Mouse (Mus musculus) neural tube, embryonic 14.5 days (tissue): Measurements from ENCODE around the gene Tmem145. TPM values are rescaled to one million over a fixed set of nuclear protein-coding genes. Genes with fewer than 3 reads are reported as not detected.

Source experiments
- ATAC-seq: fragments of 200-750 bp; cut with Nextera tagmentation; 2 replicates; pipeline ENCODE4 v1.8.0; 2017; ENCODE audit warnings: low read depth, mild to moderate bottlenecking, moderate TSS enrichment, moderate library complexity
- H3K27ac ChIP-seq: fragments of 300-500 bp; sonication (generic); 2 replicates; pipeline ENCODE4 v1.5.1; 2014; ENCODE audit warnings: low read depth, mild to moderate bottlenecking, control low read depth, low read length, moderate library complexity, mixed read lengths
- H3K27me3 ChIP-seq: fragments of 300-500 bp; sonication (generic); 2 replicates; pipeline ENCODE4 v1.6.1; 2014; ENCODE audit warnings: low read length; ENCODE audit not compliant: control insufficient read depth, insufficient read depth
- H3K36me3 ChIP-seq: fragments of 300-500 bp; sonication (generic); 2 replicates; pipeline ENCODE4 v1.6.1; 2014; ENCODE audit warnings: low read length, mixed read lengths; ENCODE audit not compliant: control insufficient read depth, insufficient read depth
- H3K4me1 ChIP-seq: fragments of 300-500 bp; sonication (generic); 2 replicates; pipeline ENCODE4 v1.6.1; 2014; ENCODE audit warnings: low read length; ENCODE audit not compliant: control insufficient read depth, insufficient read depth
- H3K4me2 ChIP-seq: fragments of 300-500 bp; sonication (generic); 2 replicates; pipeline ENCODE4 v1.6.1; 2014; ENCODE audit warnings: mild to moderate bottlenecking, low read depth, low read length, control low read depth
- H3K4me3 ChIP-seq: fragments of 300-500 bp; sonication (generic); 2 replicates; pipeline ENCODE4 v1.5.1; 2014; ENCODE audit warnings: low read depth, low read length, control low read depth, mixed read lengths
- H3K9ac ChIP-seq: fragments of 300-500 bp; sonication (generic); replicated peaks from 2 replicates; pipeline ENCODE4 v1.6.1; 2014; ENCODE audit warnings: low read depth, mild to moderate bottlenecking, control low read depth, low read length, mixed read lengths
- H3K9me3 ChIP-seq: fragments of 300-500 bp; sonication (generic); 2 replicates; pipeline ENCODE4 v1.6.1; 2016; ENCODE audit warnings: low read length; ENCODE audit not compliant: control insufficient read depth
- WGBS: fragments of 180-500 bp; shearing (Covaris S2); extraction: QIAGEN DNeasy Blood & Tissue Kit; methylation state at CpG from one replicate; pipeline ENCODE4 v1.1.7; 2014; 5-methylcytosine and 5-hydroxymethylcytosine counted together
- polyA plus RNA-seq: library from polyadenylated mRNA; unstranded; fragments of >200 nt; fragmentation: Nextera tagmentation; extraction: Ambion mirVana; gene quantifications from 2 replicates; pipeline ENCODE4 v1.2.1, GENCODE M21; 2014

Tmem145 gene
- polyA plus RNA-seq, 1 experiment from 2014 or later = 94.9 TPM

DNA sequence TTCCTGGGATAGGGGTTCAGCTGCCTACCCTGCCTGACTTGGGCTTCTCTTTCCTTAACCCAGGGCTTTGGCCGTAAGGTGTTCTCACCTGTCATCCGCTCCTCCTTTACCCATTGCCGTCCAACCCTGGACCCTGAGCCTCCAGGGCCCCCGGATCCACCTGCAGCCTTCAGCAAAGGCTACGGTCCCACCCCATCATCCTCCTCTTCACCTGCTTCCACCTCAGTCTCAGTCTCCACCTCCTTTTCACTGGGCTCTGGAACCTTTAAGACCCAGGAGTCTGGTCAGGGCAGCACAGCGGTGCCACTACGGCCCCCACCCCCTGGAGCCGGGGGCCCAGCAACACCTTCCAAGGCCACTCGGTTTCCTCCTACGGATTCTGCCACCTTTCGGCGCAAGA is 17.9 kb upstream of the Tmem145 start:
- peaks cover 74% of the 10 kb centered on the region for H3K36me3 ChIP-seq
- no peak for ATAC-seq
- H3K27me3 ChIP-seq = no peaks in the 10 kb centered on the region
- no peak overlapping the region for H3K4me2 ChIP-seq
- 98% methylated on average over 12 of the region's 12 CpGs for WGBS
- peaks cover 18% of the 10 kb centered on the region for H3K4me1 ChIP-seq
- H3K27ac ChIP-seq = no peak overlapping the region
- no peak overlapping the region for H3K4me3 ChIP-seq
- H3K9ac ChIP-seq = no peak overlapping the region
- no peaks in the 10 kb centered on the region for H3K9me3 ChIP-seq

DNA sequence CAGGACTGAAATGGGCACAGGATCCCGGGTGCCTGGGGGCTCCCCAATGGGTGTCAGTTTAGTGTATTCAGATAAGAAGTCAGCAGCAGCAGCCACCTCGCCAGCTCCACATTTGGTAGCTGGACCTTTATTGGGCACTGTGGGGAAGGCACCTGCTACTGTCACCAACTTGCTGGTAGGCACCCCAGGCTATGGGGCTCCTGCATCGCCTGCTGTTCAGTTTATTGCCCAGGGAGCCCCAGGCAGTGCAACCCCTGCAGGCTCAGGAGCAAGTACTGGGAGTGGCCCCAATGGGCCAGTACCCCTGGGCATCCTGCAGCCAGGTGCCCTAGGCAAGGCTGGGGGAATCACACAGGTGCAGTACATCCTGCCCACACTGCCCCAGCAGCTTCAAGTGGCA is 17.2 kb upstream of the Tmem145 start:
- H3K27ac ChIP-seq = no peak overlapping the region
- no peak overlapping the region for H3K4me3 ChIP-seq
- 86% methylated on average over 3 of the region's 3 CpGs for WGBS
- H3K4me1 ChIP-seq = peaks cover 11% of the 10 kb centered on the region
- H3K9me3 ChIP-seq = no peaks in the 10 kb centered on the region
- H3K27me3 ChIP-seq = no peaks in the 10 kb centered on the region
- no peak overlapping the region for H3K4me2 ChIP-seq
- H3K9ac ChIP-seq = no peak overlapping the region
- ATAC-seq = no peak
- H3K36me3 ChIP-seq = peaks cover 81% of the 10 kb centered on the region

DNA sequence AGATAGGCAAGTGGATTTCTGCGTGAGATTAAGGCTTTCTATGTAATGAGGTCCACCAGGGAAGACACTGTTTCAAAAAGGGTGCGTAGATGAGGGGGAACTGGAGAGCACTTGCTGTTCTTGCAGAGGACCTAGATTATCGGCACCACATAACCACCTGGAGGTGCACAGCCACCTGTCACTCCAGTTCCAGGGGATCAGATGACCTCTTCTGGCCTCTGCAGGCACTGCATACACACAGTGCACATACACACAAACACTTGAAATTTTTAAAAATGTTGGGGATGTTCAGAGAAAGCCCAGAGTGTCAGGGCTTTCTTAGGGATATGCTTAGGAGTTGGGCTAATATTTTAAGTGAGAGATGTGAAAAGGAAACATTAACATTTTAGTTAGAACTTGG is 16.0 kb upstream of the Tmem145 start:
- H3K9ac ChIP-seq = no peak overlapping the region
- 99% methylated on average over 3 of the region's 3 CpGs for WGBS
- H3K4me3 ChIP-seq = no peak overlapping the region
- ATAC-seq = no peak
- no peaks in the 10 kb centered on the region for H3K4me1 ChIP-seq
- H3K9me3 ChIP-seq = no peaks in the 10 kb centered on the region
- no peaks in the 10 kb centered on the region for H3K27me3 ChIP-seq
- no peak overlapping the region for H3K4me2 ChIP-seq
- H3K27ac ChIP-seq = no peak overlapping the region
- peaks cover 88% of the 10 kb centered on the region for H3K36me3 ChIP-seq

DNA sequence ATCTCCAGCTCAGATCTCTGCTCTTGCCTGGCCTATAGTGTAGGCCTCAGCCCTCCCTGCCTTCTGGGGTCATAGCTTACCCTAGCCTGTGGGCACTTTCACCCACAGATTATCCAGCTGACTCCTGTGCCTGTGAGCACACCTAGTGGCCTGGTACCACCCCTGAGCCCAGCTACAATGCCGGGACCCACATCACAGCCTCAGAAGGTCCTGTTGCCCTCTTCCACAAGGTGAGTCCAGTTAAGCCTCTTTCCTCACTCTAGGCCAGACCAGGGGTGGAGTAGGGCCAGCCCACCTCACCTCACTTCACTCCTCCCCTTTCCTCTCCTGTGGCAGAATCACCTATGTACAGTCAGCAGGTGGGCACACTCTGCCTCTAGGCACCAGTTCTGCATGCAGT is 15.4 kb upstream of the Tmem145 start:
- no peak overlapping the region for H3K4me3 ChIP-seq
- no peaks in the 10 kb centered on the region for H3K9me3 ChIP-seq
- H3K36me3 ChIP-seq = peaks cover 87% of the 10 kb centered on the region
- peaks cover 1% of the 10 kb centered on the region for H3K4me1 ChIP-seq
- no peak for ATAC-seq
- H3K4me2 ChIP-seq = no peak overlapping the region
- H3K27ac ChIP-seq = no peak overlapping the region
- 94% methylated on average over 1 of the region's 1 CpGs for WGBS
- H3K9ac ChIP-seq = no peak overlapping the region
- no peaks in the 10 kb centered on the region for H3K27me3 ChIP-seq

DNA sequence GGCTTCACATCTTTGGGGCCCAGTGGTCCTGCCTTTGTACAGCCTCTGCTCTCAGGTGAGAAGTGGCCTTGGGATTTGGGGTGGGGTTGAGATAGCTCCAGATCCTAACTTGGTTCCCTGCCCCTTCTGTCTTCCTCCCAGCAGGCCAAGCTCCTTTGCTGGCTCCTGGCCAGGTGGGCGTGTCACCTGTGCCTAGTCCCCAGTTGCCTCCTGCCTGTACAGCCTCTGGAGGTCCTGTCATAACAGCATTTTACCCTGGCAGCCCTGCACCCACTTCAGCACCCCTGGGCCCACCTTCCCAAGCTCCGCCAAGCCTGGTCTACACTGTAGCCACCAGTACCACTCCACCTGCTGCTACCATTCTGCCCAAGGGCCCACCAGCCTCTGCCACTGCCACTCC is 15.0 kb upstream of the Tmem145 start:
- Histone ChIP-seq H3K27ac (no peak overlapping the region), H3K9me3 (no peaks in the 10 kb centered on the region)

DNA sequence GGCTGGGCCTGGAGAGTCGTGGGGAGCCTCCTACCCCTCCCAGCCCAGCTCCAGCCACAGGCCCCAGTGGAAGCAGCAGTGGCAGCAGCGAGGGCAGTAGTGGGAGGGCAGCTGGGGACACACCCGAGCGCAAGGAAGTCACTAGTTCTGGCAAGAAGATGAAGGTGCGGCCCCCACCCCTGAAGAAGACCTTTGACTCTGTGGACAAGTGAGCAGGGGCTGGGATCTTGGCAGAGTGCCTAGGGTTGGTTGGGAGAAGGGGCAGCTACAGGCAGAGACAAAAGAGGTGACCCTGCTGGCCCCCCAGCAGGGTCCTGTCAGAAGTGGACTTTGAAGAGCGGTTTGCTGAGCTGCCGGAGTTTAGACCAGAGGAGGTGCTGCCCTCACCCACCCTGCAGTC is 13.8 kb upstream of the Tmem145 start:
- peak overlapping the region; percentile 6; the same call in 1 of the 2 replicates for H3K27ac ChIP-seq
- no peak for ATAC-seq
- peaks cover 73% of the 10 kb centered on the region for H3K36me3 ChIP-seq
- peaks cover 15% of the 10 kb centered on the region for H3K4me1 ChIP-seq
- no peaks in the 10 kb centered on the region for H3K9me3 ChIP-seq
- H3K9ac ChIP-seq = no peak overlapping the region
- no peaks in the 10 kb centered on the region for H3K27me3 ChIP-seq
- H3K4me2 ChIP-seq = no peak overlapping the region
- no peak overlapping the region for H3K4me3 ChIP-seq
- 61% methylated on average over 7 of the region's 7 CpGs for WGBS

More for the DNA sequence above, 15.0 kb upstream of the Tmem145 start:
- Histone ChIP-seq H3K9ac (no peak overlapping the region), H3K27me3 (no peaks in the 10 kb centered on the region), H3K4me3 (no peak overlapping the region), H3K4me1 (peaks cover 6% of the 10 kb centered on the region), H3K4me2 (no peak overlapping the region), H3K36me3 (peaks cover 83% of the 10 kb centered on the region)
- no peak for ATAC-seq
- WGBS = 90% methylated on average over 2 of the region's 2 CpGs

DNA sequence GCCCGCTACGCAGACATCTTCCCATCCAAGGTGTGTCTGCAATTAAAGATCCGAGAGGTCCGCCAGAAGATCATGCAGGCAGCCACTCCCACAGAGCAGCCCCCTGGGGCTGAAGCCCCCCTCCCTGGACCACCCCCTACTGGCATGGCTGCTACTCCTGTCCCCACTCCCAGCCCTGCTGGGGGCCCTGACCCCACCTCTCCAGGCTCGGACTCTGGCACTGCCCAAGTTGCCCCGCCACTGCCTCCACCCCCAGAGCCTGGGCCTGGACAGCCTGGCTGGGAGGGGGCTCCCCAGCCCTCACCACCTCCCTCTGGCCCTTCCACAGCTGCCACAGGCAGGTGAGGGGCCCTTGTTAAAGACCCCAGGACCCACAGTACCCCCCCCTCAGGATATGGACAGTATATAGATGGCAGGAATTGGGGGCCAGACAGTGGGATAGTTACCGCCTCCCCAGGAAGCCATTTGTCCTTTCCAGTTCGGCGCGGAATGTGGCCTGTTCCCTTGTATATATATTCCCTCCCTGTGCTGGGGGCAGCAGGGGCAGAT is 12.6 kb upstream of the Tmem145 start:
- Histone ChIP-seq H3K27me3 (no peaks in the 10 kb centered on the region), H3K27ac (no peak overlapping the region), H3K4me3 (no peak overlapping the region), H3K9me3 (no peaks in the 10 kb centered on the region), H3K4me2 (no peak overlapping the region), H3K9ac (no peak overlapping the region), H3K36me3 (peaks cover 62% of the 10 kb centered on the region), H3K4me1 (peaks cover 17% of the 10 kb centered on the region)
- ATAC-seq = no peak
- 80% methylated on average over 10 of the region's 10 CpGs for WGBS

DNA sequence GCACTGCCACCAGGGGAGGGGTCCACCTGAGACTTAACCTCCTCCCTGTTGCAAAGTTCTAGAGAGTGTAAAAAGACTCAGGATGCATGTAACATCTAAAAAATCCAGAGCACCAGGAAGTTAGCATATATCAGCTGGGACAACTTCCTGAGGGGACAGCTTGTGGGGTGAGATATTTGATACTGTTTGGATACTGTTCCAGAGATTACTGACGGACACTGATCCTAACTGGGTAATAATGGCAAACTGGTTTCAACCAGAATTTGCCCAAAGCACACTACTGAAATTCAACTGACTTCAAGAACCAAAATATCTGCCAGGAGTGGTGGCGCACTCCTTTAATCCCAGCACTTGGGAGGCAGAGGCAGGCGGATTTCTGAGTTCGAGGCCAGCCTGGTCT is 11.4 kb upstream of the Tmem145 start:
- H3K4me2 ChIP-seq = no peak overlapping the region
- H3K9ac ChIP-seq = no peak overlapping the region
- peaks cover 49% of the 10 kb centered on the region for H3K36me3 ChIP-seq
- 91% methylated on average over 4 of the region's 4 CpGs for WGBS
- no peaks in the 10 kb centered on the region for H3K27me3 ChIP-seq
- H3K4me3 ChIP-seq = no peak overlapping the region
- H3K27ac ChIP-seq = no peak overlapping the region
- ATAC-seq = no peak
- H3K4me1 ChIP-seq = peaks cover 17% of the 10 kb centered on the region
- no peaks in the 10 kb centered on the region for H3K9me3 ChIP-seq

DNA sequence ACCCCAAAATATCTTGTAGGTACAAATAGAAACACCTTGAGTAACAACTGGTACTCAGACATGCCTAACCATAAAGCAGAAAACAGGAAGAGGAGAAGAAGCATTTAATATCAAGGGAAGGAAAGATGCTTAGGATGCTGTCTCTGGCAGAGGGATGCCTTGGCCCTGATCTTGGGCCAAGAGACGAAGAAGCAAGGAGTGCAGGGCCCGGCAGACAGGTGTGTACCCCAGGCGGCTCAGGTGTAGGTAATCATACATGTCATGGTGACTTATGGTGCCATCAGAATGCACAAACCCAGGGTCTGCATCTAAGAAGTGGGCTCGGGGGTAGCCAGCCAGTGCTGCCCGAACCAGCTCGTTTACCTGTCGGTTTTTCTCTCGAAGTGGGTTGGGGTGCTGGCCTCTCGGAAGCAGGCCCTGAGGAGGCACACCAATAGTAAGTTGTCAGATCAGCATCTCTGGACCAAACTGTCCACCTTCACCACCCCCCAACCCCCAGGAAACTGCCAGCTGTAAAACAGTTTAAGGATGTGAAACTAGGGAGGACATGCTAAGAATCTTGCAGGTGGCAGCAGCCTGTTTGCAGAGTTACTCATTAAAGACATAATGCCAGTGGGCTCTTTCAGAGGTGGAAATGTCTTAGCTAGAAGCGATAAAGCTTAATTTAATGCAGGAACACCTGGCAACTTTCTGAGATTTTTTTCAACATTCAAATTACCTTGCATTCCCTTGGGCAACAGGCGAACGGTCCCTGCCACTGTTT is 10.8 kb upstream of the Tmem145 start:
- Histone ChIP-seq H3K27me3 (no peaks in the 10 kb centered on the region), H3K9me3 (no peaks in the 10 kb centered on the region), H3K27ac (no peak overlapping the region), H3K36me3 (peaks cover 44% of the 10 kb centered on the region), H3K4me3 (no peak overlapping the region), H3K4me2 (no peak overlapping the region), H3K4me1 (peaks cover 17% of the 10 kb centered on the region), H3K9ac (no peak overlapping the region)
- whole genome bisulfite sequencing = 87% methylated on average over 12 of the region's 12 CpGs
- ATAC-seq = no peak
